Mouse (Mus musculus) C2C12 (cell line): ENCODE measurements around the gene Mapk8ip3. TPM values are rescaled to one million over a fixed set of nuclear protein-coding genes. Genes with fewer than 3 reads are reported as not detected.
A peak's percentile ranks its signal among the peaks of the same experiment; 100 is the strongest.

Source experiments
- H3K27me3 ChIP-seq: one replicate; pipeline ENCODE4 v1.6.1; 2011; ENCODE audit not compliant: control insufficient read depth, insufficient read depth, insufficient read length
- H3K36me3 ChIP-seq: one replicate; pipeline ENCODE4 v1.6.1; 2011; ENCODE audit not compliant: control insufficient read depth, insufficient read depth
- H3K4me3 ChIP-seq: one replicate; pipeline ENCODE4 v1.5.1; 2011; ENCODE audit warnings: mild to moderate bottlenecking, control low read depth; ENCODE audit not compliant: poor library complexity, insufficient read depth, severe bottlenecking
- H3K79me2 ChIP-seq: one replicate; pipeline ENCODE4 v1.6.1; 2011; ENCODE audit not compliant: control insufficient read depth, insufficient read depth
- H3K79me3 ChIP-seq: one replicate; pipeline ENCODE4 v1.6.1; 2011; ENCODE audit warnings: low read depth, control low read depth
- H3ac ChIP-seq: one replicate; pipeline ENCODE3; 2011; ENCODE audit warnings: low read depth; ENCODE audit not compliant: control insufficient read depth, insufficient read length
- CEBPB ChIP-seq: IDR thresholded peaks from one replicate; pipeline ENCODE4 v1.6.1; 2011; ENCODE audit warnings: low read depth, mild to moderate bottlenecking, control low read depth, moderate library complexity
- CTCF ChIP-seq: IDR thresholded peaks from one replicate; pipeline ENCODE4 v1.5.1; 2011; ENCODE audit not compliant: control insufficient read depth, insufficient read depth, insufficient read length
- FOSL1 ChIP-seq: IDR thresholded peaks from one replicate; pipeline ENCODE4 v1.8.0; 2011; ENCODE audit warnings: mild to moderate bottlenecking, low read length; ENCODE audit not compliant: poor library complexity, insufficient read depth, severe bottlenecking
- MAX ChIP-seq: IDR thresholded peaks from one replicate; pipeline ENCODE4 v1.6.1; 2011; ENCODE audit warnings: mild to moderate bottlenecking, control low read depth
- MYOD1 ChIP-seq: IDR thresholded peaks from one replicate; pipeline ENCODE4 v1.6.1; 2011; ENCODE audit warnings: low read depth; ENCODE audit not compliant: control insufficient read depth, insufficient read length
- MYOG ChIP-seq: IDR thresholded peaks from one replicate; pipeline ENCODE4 v1.6.1; 2011; ENCODE audit not compliant: control insufficient read depth, insufficient read length; ENCODE audit errors: extremely low read depth
- USF1 ChIP-seq: IDR thresholded peaks from one replicate; pipeline ENCODE4 v1.6.1; 2011; ENCODE audit warnings: low read depth, mild to moderate bottlenecking, control low read depth, moderate library complexity
- polyA plus RNA-seq: library from polyadenylated mRNA; unstranded; fragments of >200 nt; fragmentation: generic; extraction: Trizol; gene quantifications from one replicate; pipeline ENCODE4 v1.2.1, GENCODE M21; 2012; ENCODE audit warnings: missing spikeins

Gene Mapk8ip3
- polyA plus RNA-seq, 1 experiment, result 17.7 TPM

GRCm38 (mm10) chr17:24898041-24898854, 38.5 kb downstream of the Mapk8ip3 start:
- no peak overlapping the region for H3ac ChIP-seq
- no peaks in the 10 kb centered on the region for H3K27me3 ChIP-seq
- no peak overlapping the region for H3K4me3 ChIP-seq
- H3K36me3 ChIP-seq, result peaks cover 57% of the 10 kb centered on the region
- peaks cover 35% of the 10 kb centered on the region for H3K79me2 ChIP-seq
- no peak for TF ChIP-seq MYOG
- no peak for TF ChIP-seq CTCF
- TF ChIP-seq MYOD1, result no peak
- TF ChIP-seq MAX, result no peak
- TF ChIP-seq FOSL1, result no peak
- TF ChIP-seq USF1, result no peak
- no peak for TF ChIP-seq CEBPB
- H3K79me3 ChIP-seq, result peaks cover 12% of the 10 kb centered on the region

- Histone ChIP-seq H3K79me3 (peaks cover 12% of the 10 kb centered on the region), H3K79me2 (peaks cover 41% of the 10 kb centered on the region), H3K36me3 (peaks cover 59% of the 10 kb centered on the region), H3ac (no peak overlapping the region), H3K27me3 (no peaks in the 10 kb centered on the region), H3K4me3 (no peak overlapping the region)
- TF ChIP-seq MYOD1 (no peak), USF1 (no peak), CTCF (no peak), MYOG (no peak), FOSL1 (no peak)
Observed at GRCm38 (mm10) chr17:24897600-24897999, 39.2 kb downstream of the Mapk8ip3 start.

DNA sequence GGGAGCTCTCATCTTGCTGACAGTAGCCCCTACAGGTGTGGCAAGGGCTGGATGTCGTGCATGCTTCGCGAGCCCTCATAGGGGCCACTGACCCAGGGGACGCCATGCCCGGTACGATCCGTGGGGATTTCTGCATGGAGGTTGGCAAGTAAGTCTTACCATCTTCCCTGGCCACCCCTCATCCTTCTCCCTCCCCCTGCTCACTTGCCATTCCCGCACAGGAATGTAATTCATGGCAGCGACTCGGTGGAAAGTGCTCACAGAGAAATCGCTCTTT, 39.8 kb downstream of the Mapk8ip3 start:
- Histone ChIP-seq H3K36me3 (peaks cover 58% of the 10 kb centered on the region), H3K4me3 (peak overlapping the region; percentile 89), H3K79me2 (peaks cover 46% of the 10 kb centered on the region), H3K27me3 (no peaks in the 10 kb centered on the region), H3ac (peak overlapping the region; percentile 60), H3K79me3 (peaks cover 12% of the 10 kb centered on the region)
- TF ChIP-seq CEBPB, result no peak
- TF ChIP-seq CTCF, result no peak
- no peak for TF ChIP-seq MYOD1

GRCm38 (mm10) chr17:24896241-24896992, 40.4 kb downstream of the Mapk8ip3 start, which contains the start of gene Nme3:
Gene Nme3 (plus strand): TSS chr17:24896500.
- Histone ChIP-seq H3K36me3 (peaks cover 55% of the 10 kb centered on the region), H3K27me3 (no peaks in the 10 kb centered on the region), H3K79me3 (peaks cover 12% of the 10 kb centered on the region), H3ac (peak within 1 kb of the TSS; percentile 94), H3K4me3 (peak within 1 kb of the TSS; percentile 89), H3K79me2 (peaks cover 46% of the 10 kb centered on the region)
- TF ChIP-seq MYOD1 (peak; percentile 1), CEBPB (no peak)

- Histone ChIP-seq H3K27me3 (no peaks in the 10 kb centered on the region), H3K36me3 (peaks cover 51% of the 10 kb centered on the region), H3K79me2 (peaks cover 46% of the 10 kb centered on the region), H3K79me3 (peaks cover 12% of the 10 kb centered on the region), H3ac (peak overlapping the region; percentile 94), H3K4me3 (peak overlapping the region; percentile 89)
- no peak for TF ChIP-seq MAX
- peak; percentile 2 for TF ChIP-seq MYOD1
Observed at GRCm38 (mm10) chr17:24895571-24896240, 41.1 kb downstream of the Mapk8ip3 start.
